Mouse (Mus musculus): ENCODE measurements around the gene Gm29797.

Gm29797 gene

GRCm38 (mm10) chr2:181674934-181675333 lies 18.1 kb downstream of the Gm29797 start:
- no peak for DNase-seq

- DNase-seq: peak; percentile 88 to 90
Observed at GRCm38 (mm10) chr2:181675454-181675853, 18.6 kb downstream of the Gm29797 start.

- DNase-seq: peak; percentile 17 to 54
Observed at GRCm38 (mm10) chr2:181676424-181676823, 19.6 kb downstream of the Gm29797 start.

GRCm38 (mm10) chr2:181677096-181677754 lies 20.4 kb downstream of the Gm29797 start:
- DNase-seq: peak; percentile 71 to 76

- DNase-seq: peak; percentile 64 to 67
Observed at GRCm38 (mm10) chr2:181677755-181678098, 20.9 kb downstream of the Gm29797 start.

- DNase-seq: peak; percentile 88 to 90
Observed at GRCm38 (mm10) chr2:181678780-181679179, 21.9 kb downstream of the Gm29797 start.

GRCm38 (mm10) chr2:181679951-181680715 lies 23.3 kb downstream of the Gm29797 start, which contains the start of gene Tcea2:
Gene Tcea2, plus strand, starts transcription at chr2:181680310.
- DNase-seq: peak; percentile 80 to 83

- DNase-seq: no peak
Observed at GRCm38 (mm10) chr2:181680716-181681117, 23.9 kb downstream of the Gm29797 start.

GRCm38 (mm10) chr2:181681978-181682377 lies 25.1 kb downstream of the Gm29797 start:
- no peak for DNase-seq

- no peak for DNase-seq
Observed at GRCm38 (mm10) chr2:181683381-181683780, 26.5 kb downstream of the Gm29797 start.

GRCm38 (mm10) chr2:181684713-181685112 lies 27.9 kb downstream of the Gm29797 start:
- DNase-seq: no peak

- DNase-seq: no peak
Observed at GRCm38 (mm10) chr2:181685686-181686085, 28.9 kb downstream of the Gm29797 start.

GRCm38 (mm10) chr2:181687586-181687985 lies 30.8 kb downstream of the Gm29797 start:
- no peak for DNase-seq

- no peak for DNase-seq
Observed at GRCm38 (mm10) chr2:181689466-181690160, 32.8 kb downstream of the Gm29797 start.

GRCm38 (mm10) chr2:181691083-181691482 lies 34.2 kb downstream of the Gm29797 start:
- DNase-seq: no peak

- no peak for DNase-seq
Observed at GRCm38 (mm10) chr2:181691571-181691970, 34.7 kb downstream of the Gm29797 start.

- DNase-seq: no peak
Observed at GRCm38 (mm10) chr2:181692304-181692703, 35.5 kb downstream of the Gm29797 start.

- peak; percentile 78 to 85 for DNase-seq
Observed at GRCm38 (mm10) chr2:181693339-181694280, 36.8 kb downstream of the Gm29797 start, which contains the start of gene Rgs19. Gene Rgs19, minus strand, starts transcription at chr2:181693977.

- no peak for DNase-seq
Observed at GRCm38 (mm10) chr2:181694581-181694980, 37.7 kb downstream of the Gm29797 start.

GRCm38 (mm10) chr2:181695776-181696175 lies 38.9 kb downstream of the Gm29797 start:
- DNase-seq: no peak

GRCm38 (mm10) chr2:181696801-181697420 lies 40.1 kb downstream of the Gm29797 start:
- DNase-seq: no peak

GRCm38 (mm10) chr2:181698241-181698640 lies 41.4 kb downstream of the Gm29797 start, which contains the start of gene Lkaaear1:
Gene Lkaaear1, minus strand, starts transcription at chr2:181698442.
- no peak for DNase-seq

Data from kidney, postnatal 36 days (tissue).